10 mouse cellular contexts compared by ENCODE assay signal in genomic region chr13:104061975-104062750, GRCm38 (mm10). TPM values are rescaled to one million over a fixed set of nuclear protein-coding genes. Genes with fewer than 3 reads are reported as not detected.
A peak's percentile ranks its signal among the peaks of the same experiment; 100 is the strongest.
DNase-seq lines count a peak whose midpoint lies in the region; ATAC-seq and TF ChIP-seq lines count a peak whose summit lies in the region.
"Had no signal": no experiment of that assay in that cellular context is flagged by ENCODE, and none has a peak within 500 bp of the region (broad histone marks: within the 10 kb centered on the region; RNA-seq: fewer than 3 reads in every experiment).

No protein-coding gene starts in this region.

- intact Hi-C loops in left cerebral cortex, postnatal 36 days (cut with DNase I) = no loop called here

- DNase-seq in heart, adult 11 months = peak; percentile 75
- DNase-seq in heart, adult 9 months (ENCODE audit: low spot score in 2 of 2) = no peak
- DNase-seq in lung, postnatal 36 days = peak; percentile 41
- DNase-seq in left cerebral cortex, postnatal 36 days (ENCODE audit: low spot score in 2 of 2) = no peak
- DNase-seq in spleen, postnatal 36 days (ENCODE audit: low spot score in 2 of 2) = no peak

- no peak overlapping the region; the same call in 1 of the 2 replicates for H3K27ac ChIP-seq in midbrain, embryonic 15.5 days
- no peak overlapping the region for H3K27ac ChIP-seq in midbrain, embryonic 16.5 days (ENCODE audit: low read length)
- H3K27ac ChIP-seq in embryonic fibroblast, embryonic 13.5 days (ENCODE audit: insufficient read depth, low read length) = peak overlapping the region; percentile 61
- H3K27ac ChIP-seq: stomach, embryonic 15.5 days had no signal

- H3K36me3 ChIP-seq in midbrain, embryonic 15.5 days (replicated peaks) = peaks cover 19% of the 10 kb centered on the region; the same call in 1 of the 2 replicates
- peaks cover 24% of the 10 kb centered on the region for H3K36me3 ChIP-seq in midbrain, embryonic 16.5 days (ENCODE audit: control insufficient read depth, insufficient read depth, low read length)
- H3K36me3 ChIP-seq: stomach, embryonic 15.5 days had no signal

- no peak for TF ChIP-seq CTCF in embryonic fibroblast, embryonic 13.5 days (IDR thresholded peaks at IDR 0.05; ENCODE audit: borderline replicate concordance, insufficient read depth, low read length)

- H3K4me2 ChIP-seq in midbrain, embryonic 15.5 days = no peak overlapping the region
- H3K4me2 ChIP-seq in midbrain, embryonic 16.5 days (ENCODE audit: low read length) = no peak overlapping the region
- H3K4me2 ChIP-seq: stomach, embryonic 15.5 days had no signal

- no peaks in the 10 kb centered on the region for H3K4me1 ChIP-seq in midbrain, embryonic 15.5 days
- H3K4me1 ChIP-seq in midbrain, embryonic 16.5 days (ENCODE audit: control insufficient read depth, insufficient read depth, low read length) = no peaks in the 10 kb centered on the region
- peaks cover 14% of the 10 kb centered on the region for H3K4me1 ChIP-seq in embryonic fibroblast, embryonic 13.5 days (ENCODE audit: control insufficient read depth, insufficient read depth, low read length)
- H3K4me1 ChIP-seq: stomach, embryonic 15.5 days had no signal

- 0 out of 2 replicates have a peak, but pooled peaks have one; percentile 60 for ATAC-seq in midbrain, embryonic 15.5 days (replicated peaks)
- ATAC-seq in midbrain, embryonic 16.5 days = no peak

- H3K27me3 ChIP-seq in midbrain, embryonic 15.5 days (replicated peaks) = no peaks in the 10 kb centered on the region
- H3K27me3 ChIP-seq in midbrain, embryonic 16.5 days (ENCODE audit: control insufficient read depth, insufficient read depth, low read depth, low read length) = no peaks in the 10 kb centered on the region
- H3K27me3 ChIP-seq: CH12.LX; stomach, embryonic 15.5 days had no signal

- 63% methylated on average over 2 of the region's 2 CpGs for WGBS in midbrain, embryonic 15.5 days
- 38% methylated on average over 2 of the region's 2 CpGs for WGBS in midbrain, embryonic 16.5 days

- no peaks in the 10 kb centered on the region for H3K9me3 ChIP-seq in midbrain, embryonic 15.5 days
- H3K9me3 ChIP-seq in midbrain, embryonic 16.5 days (replicated peaks; ENCODE audit: control insufficient read depth, low read length, poor library complexity, severe bottlenecking) = no peaks in the 10 kb centered on the region
- H3K9me3 ChIP-seq: stomach, embryonic 15.5 days had no signal

- H3K9ac ChIP-seq in midbrain, embryonic 15.5 days = no peak overlapping the region
- no peak overlapping the region for H3K9ac ChIP-seq in midbrain, embryonic 16.5 days (ENCODE audit: low read depth, low read length)
- H3K9ac ChIP-seq: stomach, embryonic 15.5 days had no signal

- TF ChIP-seq POLR2A in embryonic fibroblast, embryonic 13.5 days (IDR thresholded peaks at IDR 0.05; ENCODE audit: low read depth, low read length) = no peak

- no peak overlapping the region for H3K4me3 ChIP-seq in midbrain, embryonic 15.5 days
- no peak overlapping the region for H3K4me3 ChIP-seq in midbrain, embryonic 16.5 days (ENCODE audit: low read depth, low read length)
- H3K4me3 ChIP-seq in embryonic fibroblast, embryonic 13.5 days (ENCODE audit: insufficient read depth, low read length) = no peak overlapping the region
- H3K4me3 ChIP-seq: stomach, embryonic 15.5 days had no signal

RNA-seq across cellular contexts. Expression of gene Nln, which starts 47.3 kb away (rescaled TPM):
- 66.1 and 70.8 TPM in 2 replicates for polyA plus RNA-seq in midbrain, embryonic 15.5 days (2015; fragmentation: Nextera tagmentation; extraction: Ambion mirVana)
- 76.3 and 82.4 TPM in 2 replicates for polyA plus RNA-seq in midbrain, embryonic 16.5 days (2015; fragmentation: Nextera tagmentation; extraction: Ambion mirVana)
- 39.9 and 44.0 TPM in 2 replicates for polyA plus RNA-seq in embryonic fibroblast, embryonic 13.5 days (2011; ENCODE audit: insufficient read length, low read depth, missing spikeins)
- 10 to 100 TPM; 28.9 to 30.4 TPM for total RNA-seq in left cerebral cortex, postnatal 36 days (2021)

RNA-seq across cellular contexts. Expression of gene Sgtb, which starts 47.4 kb away (rescaled TPM):
- polyA plus RNA-seq in midbrain, embryonic 15.5 days (2015; fragmentation: Nextera tagmentation; extraction: Ambion mirVana) = 28.6 and 29.4 TPM in 2 replicates
- polyA plus RNA-seq in midbrain, embryonic 16.5 days (2015; fragmentation: Nextera tagmentation; extraction: Ambion mirVana) = 29.0 and 29.1 TPM in 2 replicates
- polyA plus RNA-seq in embryonic fibroblast, embryonic 13.5 days (2011; ENCODE audit: insufficient read length, low read depth, missing spikeins) = 6.8 and 7.2 TPM in 2 replicates
- total RNA-seq in left cerebral cortex, postnatal 36 days (2021) = 100 to 1,000 TPM; 127 to 157 TPM

Comparison
In these comparisons a context has a peak if more than half of its experiments do, and no peak if none do; other contexts are left out.
1. DNase-seq: peak in heart, adult 11 months (single experiment) and lung, postnatal 36 days (single experiment); none in heart, adult 9 months (0 of 2), left cerebral cortex, postnatal 36 days (0 of 2) and spleen, postnatal 36 days (0 of 2).